Comparison of ENCODE assay signal across 9 mouse cellular contexts in genomic region chr7:143445651-143446460, GRCm38 (mm10). TPM values are rescaled to one million over a fixed set of nuclear protein-coding genes. Genes with fewer than 3 reads are reported as not detected.
A peak's percentile ranks its signal among the peaks of the same experiment; 100 is the strongest.
DNase-seq lines count a peak whose midpoint lies in the region; ATAC-seq and TF ChIP-seq lines count a peak whose summit lies in the region.
"Had no signal": no experiment of that assay in that cellular context is flagged by ENCODE, and none has a peak within 500 bp of the region (broad histone marks: within the 10 kb centered on the region; RNA-seq: fewer than 3 reads in every experiment).

No protein-coding gene starts in this region.

- peak overlapping the region; percentile 32 to 49; a peak in 3 of 4 replicates for H3K4me3 ChIP-seq in ES-E14 (ENCODE audit: insufficient read depth in 1 of 2, low read depth in 1 of 2, low read length in 2 of 2, poor library complexity in 1 of 2, severe bottlenecking in 1 of 2)
- H3K4me3 ChIP-seq in heart, embryonic 16.5 days (ENCODE audit: low read length), result peak overlapping the region; percentile 51
- H3K4me3 ChIP-seq in liver, embryonic 13.5 days (replicated peaks), result peak overlapping the region; percentile 27
- H3K4me3 ChIP-seq: myocyte had no signal

- 9% methylated on average over 53 of the region's 53 CpGs for WGBS in heart, embryonic 16.5 days
- WGBS in liver, embryonic 13.5 days (ENCODE audit: insufficient replicate concordance), result 8% methylated on average over 53 of the region's 53 CpGs

- ATAC-seq in heart, embryonic 16.5 days (replicated peaks; ENCODE audit: extremely low read depth, insufficient read depth, low FRiP score), result peak; percentile 18; the same call in 1 of the 2 replicates
- ATAC-seq in liver, embryonic 13.5 days (ENCODE audit: low read depth), result no peak
- ATAC-seq in activated CD4-positive, CD25-positive, alpha-beta regulatory T cell, adult 4 months, result no peak

- in situ Hi-C loops in ES-E14 (cut with MboI; ENCODE audit: low sequenced_read_pairs in 2 of 2, unreplicated experiment in 2 of 2), result no loop called here

- H3K27me3 ChIP-seq in heart, embryonic 16.5 days (ENCODE audit: control insufficient read depth, insufficient read depth, low read length), result peaks cover 20% of the 10 kb centered on the region
- peaks cover 68% of the 10 kb centered on the region for H3K27me3 ChIP-seq in liver, embryonic 13.5 days

- no peak overlapping the region for H3K27ac ChIP-seq in ES-E14 (ENCODE audit: insufficient read depth, low read depth, low read length, poor library complexity, severe bottlenecking)
- no peak overlapping the region for H3K27ac ChIP-seq in heart, embryonic 16.5 days (ENCODE audit: low read length)
- no peak overlapping the region for H3K27ac ChIP-seq in liver, embryonic 13.5 days

- H3K4me1 ChIP-seq in ES-E14 (ENCODE audit: control insufficient read depth in 2 of 2, insufficient read depth in 2 of 2, low read length in 2 of 2, poor library complexity in 1 of 2), result peaks cover 1 to 2% of the 10 kb centered on the region in 2 experiments; a peak in 1 of 4 replicates
- H3K4me1 ChIP-seq in heart, embryonic 16.5 days (ENCODE audit: control insufficient read depth, insufficient read depth, low read length), result peaks cover 7% of the 10 kb centered on the region; the same call in 1 of the 2 replicates
- no peaks in the 10 kb centered on the region for H3K4me1 ChIP-seq in liver, embryonic 13.5 days (replicated peaks)

- peak overlapping the region; percentile 83 for H3K4me2 ChIP-seq in heart, embryonic 16.5 days (ENCODE audit: low read depth, low read length)
- peak overlapping the region; percentile 52 for H3K4me2 ChIP-seq in liver, embryonic 13.5 days

- peak; percentile 36 for DNase-seq in adrenal gland, postnatal 10 days
- no peak for DNase-seq in adrenal gland, adult (ENCODE audit: inconsistent age in 2 of 2, low spot score in 1 of 2)
- DNase-seq in ES-E14 (ENCODE audit: low read depth, low spot score), result no peak
- no peak for DNase-seq in liver, embryonic 13.5 days
- no peak for DNase-seq in spleen, postnatal 4 days (ENCODE audit: low spot score in 2 of 2)
- no peak for DNase-seq in layer of hippocampus, postnatal 10 days (ENCODE audit: low spot score in 2 of 2)

- no peaks in the 10 kb centered on the region for H3K36me3 ChIP-seq in ES-E14 (ENCODE audit: control insufficient read depth, insufficient read depth, low read length, poor library complexity, severe bottlenecking)
- H3K36me3 ChIP-seq in heart, embryonic 16.5 days (ENCODE audit: control insufficient read depth, insufficient read depth), result no peaks in the 10 kb centered on the region
- no peaks in the 10 kb centered on the region for H3K36me3 ChIP-seq in liver, embryonic 13.5 days

- H3K9ac ChIP-seq in ES-E14 (ENCODE audit: insufficient read depth, low read depth, low read length, poor library complexity, severe bottlenecking), result peak overlapping the region; percentile 12; the same call in 1 of the 2 replicates
- peak overlapping the region; percentile 69 for H3K9ac ChIP-seq in heart, embryonic 16.5 days (ENCODE audit: low read length)
- H3K9ac ChIP-seq in liver, embryonic 13.5 days, result no peak overlapping the region

- H3K9me3 ChIP-seq in ES-E14 (ENCODE audit: control insufficient read depth, insufficient read depth, low read depth, low read length), result no peaks in the 10 kb centered on the region
- no peaks in the 10 kb centered on the region for H3K9me3 ChIP-seq in heart, embryonic 16.5 days (replicated peaks; ENCODE audit: control insufficient read depth, low read length)
- H3K9me3 ChIP-seq in liver, embryonic 13.5 days (replicated peaks), result no peaks in the 10 kb centered on the region

TF ChIP-seq in ES-E14, 5 proteins besides CTCF, POLR2A, EP300 and RAD21:
- no peak for TF ChIP-seq MAFK (IDR thresholded peaks at IDR 0.05; ENCODE audit: insufficient read depth, low read depth, low read length)
- no peak for TF ChIP-seq ZC3H11A (IDR thresholded peaks at IDR 0.05; ENCODE audit: borderline replicate concordance, low read depth, low read length)
- no peak for TF ChIP-seq ZNF384 (IDR thresholded peaks at IDR 0.05; ENCODE audit: low read depth, low read length)
- no peak for TF ChIP-seq CHD2 (IDR thresholded peaks at IDR 0.05; ENCODE audit: low read depth, low read length)
- no peak for TF ChIP-seq HCFC1 (IDR thresholded peaks at IDR 0.05; ENCODE audit: borderline replicate concordance, insufficient read depth, low read length)

RNA-seq across cellular contexts. Expression of gene Cdkn1c, which starts 15.0 kb away (rescaled TPM):
- total RNA-seq in adrenal gland, postnatal 10 days (2021), result 100 to 1,000 TPM; 386 to 453 TPM
- total RNA-seq in ES-E14 (2012; rRNA removed), result 57.9 and 85.6 TPM in 2 replicates
- 285 and 286 TPM in 2 replicates for polyA plus RNA-seq in heart, embryonic 16.5 days (2015; fragmentation: Nextera tagmentation; extraction: Ambion mirVana)
- 178 and 199 TPM in 2 replicates for polyA plus RNA-seq in liver, embryonic 13.5 days (2015; fragmentation: Nextera tagmentation; extraction: Ambion mirVana)
- under 1 TPM; 0.24 to 0.41 TPM for polyA plus RNA-seq in activated CD4-positive, CD25-positive, alpha-beta regulatory T cell, adult 4 months (2017; shearing (Covaris generic))
- 10 to 100 TPM; 13.2 to 18.5 TPM for total RNA-seq in layer of hippocampus, postnatal 10 days (2021)

RNA-seq across cellular contexts. Expression of gene Slc22a18, which starts 27.7 kb away (rescaled TPM):
- total RNA-seq in adrenal gland, postnatal 10 days (2021), result 10 to 100 TPM in 1 of 2 experiments, 1 to 10 TPM in 1; 6.5 to 15.0 TPM
- total RNA-seq in ES-E14 (2012; rRNA removed), result 1.5 and 4.6 TPM in 2 replicates
- polyA plus RNA-seq in heart, embryonic 16.5 days (2015; fragmentation: Nextera tagmentation; extraction: Ambion mirVana), result 0.66 and 1.0 TPM in 2 replicates
- 6.2 and 6.7 TPM in 2 replicates for polyA plus RNA-seq in liver, embryonic 13.5 days (2015; fragmentation: Nextera tagmentation; extraction: Ambion mirVana)
- polyA plus RNA-seq in activated CD4-positive, CD25-positive, alpha-beta regulatory T cell, adult 4 months (2017; shearing (Covaris generic)), result under 1 TPM in 1 of 2 experiments, not detected in 1; 0.32 TPM
- total RNA-seq in layer of hippocampus, postnatal 10 days (2021), result under 1 TPM; 0.40 to 0.41 TPM

RNA-seq across cellular contexts. Expression of gene Phlda2, which starts 57.1 kb away (rescaled TPM):
- under 1 TPM in 1 of 2 experiments, not detected in 1; 0.82 TPM for total RNA-seq in adrenal gland, postnatal 10 days (2021)
- 113 and 272 TPM in 2 replicates for total RNA-seq in ES-E14 (2012; rRNA removed)
- 0.29 and 0.71 TPM in 2 replicates for polyA plus RNA-seq in heart, embryonic 16.5 days (2015; fragmentation: Nextera tagmentation; extraction: Ambion mirVana)
- polyA plus RNA-seq in liver, embryonic 13.5 days (2015; fragmentation: Nextera tagmentation; extraction: Ambion mirVana), result 23.6 and 25.4 TPM in 2 replicates
- not detected for polyA plus RNA-seq in activated CD4-positive, CD25-positive, alpha-beta regulatory T cell, adult 4 months (2017; shearing (Covaris generic))
- total RNA-seq in layer of hippocampus, postnatal 10 days (2021), result not detected
- polyA plus RNA-seq: myocyte had no signal

Comparison
In these comparisons a context has a peak if more than half of its experiments do, and no peak if none do; other contexts are left out.
1. RNA of gene Phlda2, which starts 57.1 kb away (total RNA-seq): 113 to 272 TPM in ES-E14; 0.82 TPM in adrenal gland, postnatal 10 days and not detected in layer of hippocampus, postnatal 10 days; every median in the first group is over 10 times any median in the second.
2. Peak in every context shown above with its lines, with median percentiles within 50 percentile points of each other: H3K4me3 ChIP-seq.